Mouse (Mus musculus) thymus, adult 2 months (tissue): ENCODE results near the gene Klhdc3. TPM values are rescaled to one million over a fixed set of nuclear protein-coding genes. Genes with fewer than 3 reads are reported as not detected.

ENCODE experiments used
- DNase-seq: peaks from one replicate; pipeline ENCODE4 v3.0.0; 2021
- H3K27ac ChIP-seq: fragments of 200-500 bp; 2 replicates; pipeline ENCODE4 v1.5.1; 2012; ENCODE audit warnings: low read length, control low read depth; ENCODE audit not compliant: control insufficient read depth, insufficient read depth
- H3K27me3 ChIP-seq: fragments of 200-500 bp; 2 replicates; pipeline ENCODE4 v1.6.1; 2012; ENCODE audit warnings: mild to moderate bottlenecking, low read length, moderate library complexity, mixed read lengths; ENCODE audit not compliant: control insufficient read depth, insufficient read depth
- H3K36me3 ChIP-seq: fragments of 200-500 bp; 2 replicates; pipeline ENCODE4 v1.6.1; 2012; ENCODE audit warnings: mild to moderate bottlenecking, low read length, moderate library complexity; ENCODE audit not compliant: control insufficient read depth, insufficient read depth
- H3K4me1 ChIP-seq: fragments of 200-500 bp; replicated peaks from 2 replicates; pipeline ENCODE4 v1.6.1; 2012; ENCODE audit warnings: low read length; ENCODE audit not compliant: control insufficient read depth, insufficient read depth
- H3K4me3 ChIP-seq: fragments of 200-500 bp; 2 replicates; pipeline ENCODE4 v1.5.1; 2012; ENCODE audit warnings: mild to moderate bottlenecking, low read length, control low read depth, moderate library complexity; ENCODE audit not compliant: control insufficient read depth, insufficient read depth
- CTCF ChIP-seq: fragments of 200-500 bp; IDR thresholded peaks from 2 replicates; pipeline ENCODE4 v1.5.1; 2012; ENCODE audit warnings: mild to moderate bottlenecking, control low read depth, low read length, moderate library complexity, borderline replicate concordance; ENCODE audit not compliant: control insufficient read depth, poor library complexity, insufficient read depth; ENCODE audit errors: extremely low read depth
- POLR2A ChIP-seq: fragments of 200-500 bp; IDR thresholded peaks from 2 replicates; pipeline ENCODE4 v1.6.1; 2012; ENCODE audit warnings: mild to moderate bottlenecking, low read length, control low read depth, moderate library complexity; ENCODE audit not compliant: control insufficient read depth, poor library complexity, insufficient read depth; ENCODE audit errors: extremely low read depth
- WGBS: fragments of 180-500 bp; shearing (Covaris S2); methylation state at CpG from one replicate; pipeline ENCODE4 v1.1.7; 2018; 5-methylcytosine and 5-hydroxymethylcytosine counted together
- polyA plus RNA-seq: library from polyadenylated mRNA; depleted of rRNA; stranded (reverse); fragments of >200 nt; gene quantifications from 2 replicates; pipeline ENCODE4 v1.2.3, GENCODE M21; 2012

The Klhdc3 gene
- polyA plus RNA-seq, 1 experiment = 116 TPM

- peak; percentile 41 for DNase-seq
- Histone ChIP-seq H3K27ac (no peak overlapping the region), H3K4me3 (no peak overlapping the region), H3K36me3 (peaks cover 5% of the 10 kb centered on the region; the same call in 1 of the 2 replicates), H3K4me1 (peaks cover 9% of the 10 kb centered on the region; the same call in 1 of the 2 replicates), H3K27me3 (no peaks in the 10 kb centered on the region)
- TF ChIP-seq POLR2A (no peak), CTCF (no peak; the same call in 1 of the 2 replicates)
- 85% methylated on average over 9 of the region's 9 CpGs for WGBS
These were observed 44.6 kb upstream of the Klhdc3 start for GRCm38 (mm10) chr17:46725273-46725672.

GRCm38 (mm10) chr17:46724477-46725084 lies 43.9 kb upstream of the Klhdc3 start:
- Histone ChIP-seq H3K4me3 (no peak overlapping the region), H3K4me1 (peaks cover 9% of the 10 kb centered on the region; the same call in 1 of the 2 replicates), H3K27me3 (no peaks in the 10 kb centered on the region), H3K27ac (no peak overlapping the region), H3K36me3 (peaks cover 5% of the 10 kb centered on the region; the same call in 1 of the 2 replicates)
- TF ChIP-seq POLR2A = no peak
- no peak for TF ChIP-seq CTCF
- no peak for DNase-seq
- 89% methylated on average over 20 of the region's 20 CpGs for WGBS

GRCm38 (mm10) chr17:46721077-46721476 lies 40.4 kb upstream of the Klhdc3 start:
- no peak for DNase-seq
- WGBS = 87% methylated on average over 7 of the region's 7 CpGs
- peaks cover 9% of the 10 kb centered on the region; the same call in 1 of the 2 replicates for H3K4me1 ChIP-seq
- no peak overlapping the region for H3K27ac ChIP-seq
- TF ChIP-seq POLR2A (no peak), CTCF (no peak)
- H3K27me3 ChIP-seq = no peaks in the 10 kb centered on the region
- H3K4me3 ChIP-seq = no peak overlapping the region
- peaks cover 5% of the 10 kb centered on the region; the same call in 1 of the 2 replicates for H3K36me3 ChIP-seq

- WGBS = 94% methylated on average over 11 of the region's 11 CpGs
- H3K27ac ChIP-seq = no peak overlapping the region
- H3K27me3 ChIP-seq = no peaks in the 10 kb centered on the region
- H3K4me1 ChIP-seq = peaks cover 15% of the 10 kb centered on the region
- peak; percentile 27 for DNase-seq
- peaks cover 4% of the 10 kb centered on the region; the same call in 1 of the 2 replicates for H3K36me3 ChIP-seq
- no peak overlapping the region for H3K4me3 ChIP-seq
- TF ChIP-seq CTCF (no peak), POLR2A (no peak)
These were observed 34.2 kb upstream of the Klhdc3 start for GRCm38 (mm10) chr17:46714756-46715481.

GRCm38 (mm10) chr17:46713849-46714248 lies 33.1 kb upstream of the Klhdc3 start:
- H3K4me1 ChIP-seq = peaks cover 15% of the 10 kb centered on the region
- peaks cover 4% of the 10 kb centered on the region; the same call in 1 of the 2 replicates for H3K36me3 ChIP-seq
- DNase-seq = no peak
- TF ChIP-seq POLR2A = no peak
- TF ChIP-seq CTCF = no peak
- H3K27ac ChIP-seq = no peak overlapping the region
- H3K4me3 ChIP-seq = no peak overlapping the region
- 91% methylated on average over 9 of the region's 9 CpGs for WGBS
- H3K27me3 ChIP-seq = no peaks in the 10 kb centered on the region

- under 1% methylated on average over 7 of the region's 7 CpGs for WGBS
- Histone ChIP-seq H3K4me3 (peak overlapping the region; percentile 76), H3K4me1 (peaks cover 15% of the 10 kb centered on the region), H3K27me3 (no peaks in the 10 kb centered on the region), H3K27ac (peak overlapping the region; percentile 63), H3K36me3 (peaks cover 4% of the 10 kb centered on the region; the same call in 1 of the 2 replicates)
- TF ChIP-seq CTCF = no peak
- no peak for TF ChIP-seq POLR2A
- no peak for DNase-seq
These were observed 31.7 kb upstream of the Klhdc3 start for GRCm38 (mm10) chr17:46712442-46712841.
